Mouse (Mus musculus) limb, embryonic 13.5 days (tissue): ENCODE measurements around the gene Trappc6b. TPM values are rescaled to one million over a fixed set of nuclear protein-coding genes. Genes with fewer than 3 reads are reported as not detected.

Experiments
- ATAC-seq: fragments of 200-750 bp; cut with Nextera tagmentation; 2 replicates; pipeline ENCODE4 v1.8.0; 2017; ENCODE audit warnings: low read depth, moderate number of reproducible peaks, moderate TSS enrichment; ENCODE audit not compliant: low FRiP score
- H3K27ac ChIP-seq: fragments of 300-500 bp; sonication (generic); 2 replicates; pipeline ENCODE4 v1.5.1; 2015; ENCODE audit warnings: inconsistent platforms, mild to moderate bottlenecking, moderate library complexity
- H3K27me3 ChIP-seq: fragments of 300-500 bp; sonication (generic); 2 replicates; pipeline ENCODE4 v1.6.1; 2015; ENCODE audit warnings: mild to moderate bottlenecking, inconsistent platforms
- H3K36me3 ChIP-seq: fragments of 300-500 bp; sonication (generic); 2 replicates; pipeline ENCODE4 v1.6.1; 2015; ENCODE audit warnings: inconsistent platforms, mild to moderate bottlenecking, moderate library complexity
- H3K4me1 ChIP-seq: fragments of 300-500 bp; sonication (generic); 2 replicates; pipeline ENCODE4 v1.6.1; 2015; ENCODE audit warnings: inconsistent platforms
- H3K4me2 ChIP-seq: fragments of 300-500 bp; sonication (generic); replicated peaks from 2 replicates; pipeline ENCODE4 v1.6.1; 2015; ENCODE audit warnings: inconsistent platforms, mild to moderate bottlenecking, moderate library complexity
- H3K4me3 ChIP-seq: fragments of 300-500 bp; sonication (generic); 2 replicates; pipeline ENCODE4 v1.5.1; 2015; ENCODE audit warnings: moderate library complexity, mild to moderate bottlenecking, inconsistent platforms
- H3K9ac ChIP-seq: fragments of 300-500 bp; sonication (generic); 2 replicates; pipeline ENCODE4 v1.6.1; 2015; ENCODE audit warnings: mild to moderate bottlenecking, inconsistent platforms
- H3K9me3 ChIP-seq: fragments of 300-500 bp; sonication (generic); 2 replicates; pipeline ENCODE4 v1.6.1; 2016; ENCODE audit warnings: inconsistent platforms
- WGBS: fragments of 180-500 bp; shearing (Covaris S2); methylation state at CpG from one replicate; pipeline ENCODE4 v1.1.7; 2015; 5-methylcytosine and 5-hydroxymethylcytosine counted together
- polyA plus RNA-seq: library from polyadenylated mRNA; unstranded; fragments of >200 nt; fragmentation: Nextera tagmentation; extraction: Ambion mirVana; gene quantifications from 2 replicates; pipeline ENCODE4 v1.2.1, GENCODE M21; 2015

Trappc6b gene
- polyA plus RNA-seq = 81.7 and 89.7 TPM in 2 replicates

DNA sequence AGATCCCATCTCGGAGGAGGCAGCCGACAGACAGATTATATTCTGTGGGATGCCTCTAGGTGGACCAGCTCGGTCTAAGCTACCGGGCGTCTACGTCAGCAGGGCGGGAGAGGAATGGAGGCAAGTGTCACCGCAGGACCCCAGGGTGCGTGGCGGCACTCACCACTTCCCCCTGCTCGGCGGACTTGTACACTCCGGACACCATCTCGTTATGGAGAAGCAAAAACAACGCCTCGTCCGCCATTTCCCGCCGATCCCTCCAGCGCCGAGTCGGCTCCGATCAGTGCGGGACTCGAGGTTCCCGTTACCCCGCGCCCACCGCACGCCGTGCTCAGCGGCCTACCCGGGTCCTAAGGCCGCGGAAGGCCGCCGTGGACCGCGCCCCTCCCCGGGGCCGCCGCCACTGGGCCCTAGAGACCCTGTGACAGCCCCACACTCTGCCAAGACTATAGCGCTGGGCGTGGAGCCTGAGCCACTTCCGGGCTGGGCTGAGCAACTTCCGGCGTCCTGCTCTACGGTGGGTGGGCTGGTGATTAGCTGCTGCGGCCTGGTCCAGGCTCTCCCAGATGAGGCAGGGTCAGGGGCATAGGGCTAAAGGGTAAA, at the start of gene Trappc6b:
Gene Trappc6b (minus strand): TSS at position 480 of the 603 bp plus-strand sequence.
- Histone ChIP-seq H3K27me3 (no peaks in the 10 kb centered on the region), H3K4me1 (peaks cover 16% of the 10 kb centered on the region), H3K27ac (peak within 1 kb of the TSS; percentile 91), H3K9ac (peak within 1 kb of the TSS; percentile 91), H3K9me3 (no peaks in the 10 kb centered on the region), H3K36me3 (peaks cover 22% of the 10 kb centered on the region), H3K4me2 (peak within 1 kb of the TSS; percentile 79), H3K4me3 (peak within 1 kb of the TSS; percentile 78)
- ATAC-seq = peak; percentile 95
- WGBS = under 1% methylated on average over 49 of the region's 49 CpGs

- Histone ChIP-seq H3K4me1 (no peaks in the 10 kb centered on the region), H3K27ac (no peak overlapping the region), H3K9ac (no peak overlapping the region), H3K9me3 (no peaks in the 10 kb centered on the region), H3K36me3 (no peaks in the 10 kb centered on the region), H3K27me3 (no peaks in the 10 kb centered on the region), H3K4me2 (no peak overlapping the region), H3K4me3 (no peak overlapping the region)
- 82% methylated on average over 4 of the region's 4 CpGs for WGBS
- no peak for ATAC-seq
Observed at GRCm38 (mm10) chr12:59107926-59108325, 46.7 kb upstream of the Trappc6b start.

GRCm38 (mm10) chr12:59106491-59106890, 45.2 kb upstream of the Trappc6b start:
- H3K9ac ChIP-seq = no peak overlapping the region
- no peak for ATAC-seq
- no peaks in the 10 kb centered on the region for H3K4me1 ChIP-seq
- WGBS = 88% methylated on average over 5 of the region's 5 CpGs
- no peaks in the 10 kb centered on the region for H3K36me3 ChIP-seq
- no peak overlapping the region for H3K27ac ChIP-seq
- H3K4me2 ChIP-seq = no peak overlapping the region
- H3K4me3 ChIP-seq = no peak overlapping the region
- H3K27me3 ChIP-seq = no peaks in the 10 kb centered on the region
- H3K9me3 ChIP-seq = no peaks in the 10 kb centered on the region

DNA sequence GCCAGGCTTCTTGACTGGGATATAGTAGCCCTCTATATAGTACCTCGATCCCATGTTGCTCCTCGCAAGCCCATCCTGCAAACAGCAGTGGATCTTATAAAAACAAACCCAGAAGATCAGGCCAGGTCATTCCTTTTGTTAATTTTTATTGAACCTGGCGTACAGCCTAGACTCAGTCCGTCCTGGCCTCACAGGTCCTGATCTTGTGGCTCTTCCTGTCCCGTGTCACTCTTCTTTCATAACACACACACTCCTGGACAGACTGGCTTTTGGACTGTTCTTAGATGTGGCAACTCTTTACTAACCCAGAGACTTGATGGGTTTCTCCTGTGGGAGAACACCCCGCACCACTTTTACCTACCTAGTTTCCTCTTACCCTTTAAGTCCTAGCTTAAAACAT, 44.6 kb upstream of the Trappc6b start:
- no peak for ATAC-seq
- 80% methylated on average over 6 of the region's 6 CpGs for WGBS
- Histone ChIP-seq H3K36me3 (no peaks in the 10 kb centered on the region), H3K27me3 (no peaks in the 10 kb centered on the region), H3K4me2 (no peak overlapping the region), H3K9me3 (no peaks in the 10 kb centered on the region), H3K4me1 (no peaks in the 10 kb centered on the region), H3K27ac (no peak overlapping the region), H3K4me3 (no peak overlapping the region), H3K9ac (no peak overlapping the region)

GRCm38 (mm10) chr12:59104771-59105170, 43.5 kb upstream of the Trappc6b start:
- Histone ChIP-seq H3K36me3 (no peaks in the 10 kb centered on the region), H3K4me3 (no peak overlapping the region), H3K9me3 (no peaks in the 10 kb centered on the region), H3K27me3 (no peaks in the 10 kb centered on the region), H3K4me1 (no peaks in the 10 kb centered on the region), H3K9ac (no peak overlapping the region), H3K27ac (no peak overlapping the region), H3K4me2 (no peak overlapping the region)
- ATAC-seq = no peak
- WGBS = 71% methylated on average over 5 of the region's 5 CpGs

GRCm38 (mm10) chr12:59095104-59096025, 34.1 kb upstream of the Trappc6b start, which contains the start of gene Mia2:
TSS of gene Mia2 (plus strand) at chr12:59095799.
- Histone ChIP-seq H3K27ac (no peak within 1 kb of the TSS), H3K27me3 (no peaks in the 10 kb centered on the region), H3K4me1 (no peaks in the 10 kb centered on the region), H3K4me3 (no peak within 1 kb of the TSS), H3K9me3 (no peaks in the 10 kb centered on the region), H3K9ac (no peak within 1 kb of the TSS), H3K36me3 (no peaks in the 10 kb centered on the region), H3K4me2 (no peak within 1 kb of the TSS)
- WGBS = 81% methylated on average over 19 of the region's 19 CpGs
- ATAC-seq = no peak

- no peak overlapping the region for H3K27ac ChIP-seq
- no peaks in the 10 kb centered on the region for H3K9me3 ChIP-seq
- H3K27me3 ChIP-seq = no peaks in the 10 kb centered on the region
- H3K9ac ChIP-seq = no peak overlapping the region
- H3K4me3 ChIP-seq = no peak overlapping the region
- no peak overlapping the region for H3K4me2 ChIP-seq
- no peaks in the 10 kb centered on the region for H3K36me3 ChIP-seq
- ATAC-seq = no peak
- WGBS = 55% methylated on average over 2 of the region's 2 CpGs
- no peaks in the 10 kb centered on the region for H3K4me1 ChIP-seq
Observed at GRCm38 (mm10) chr12:59093543-59093942, 32.3 kb upstream of the Trappc6b start.

DNA sequence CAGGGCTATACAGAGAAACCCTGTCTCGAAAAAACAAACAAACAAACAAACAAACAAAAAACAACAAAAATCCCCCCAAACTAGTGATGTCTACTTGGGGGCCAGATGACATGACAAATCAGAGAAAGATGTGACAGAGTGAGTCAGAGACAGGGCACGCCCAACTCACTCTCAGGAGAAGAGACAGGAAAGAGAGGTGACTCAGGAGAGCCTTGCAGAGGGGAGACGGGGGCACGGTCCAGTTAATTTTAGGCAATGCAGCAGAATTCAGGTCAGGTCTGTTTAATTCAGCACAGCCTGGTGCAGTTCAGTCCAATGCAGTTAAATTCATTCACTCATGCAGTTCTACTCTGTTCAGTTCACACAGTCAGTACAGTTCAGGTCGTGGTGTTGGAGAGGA, 24.9 kb upstream of the Trappc6b start:
- Histone ChIP-seq H3K27me3 (no peaks in the 10 kb centered on the region), H3K4me2 (no peak overlapping the region), H3K9me3 (no peaks in the 10 kb centered on the region), H3K9ac (no peak overlapping the region), H3K4me3 (no peak overlapping the region), H3K27ac (no peak overlapping the region), H3K4me1 (no peaks in the 10 kb centered on the region), H3K36me3 (no peaks in the 10 kb centered on the region)
- ATAC-seq = no peak
- 82% methylated on average over 5 of the region's 5 CpGs for WGBS

DNA sequence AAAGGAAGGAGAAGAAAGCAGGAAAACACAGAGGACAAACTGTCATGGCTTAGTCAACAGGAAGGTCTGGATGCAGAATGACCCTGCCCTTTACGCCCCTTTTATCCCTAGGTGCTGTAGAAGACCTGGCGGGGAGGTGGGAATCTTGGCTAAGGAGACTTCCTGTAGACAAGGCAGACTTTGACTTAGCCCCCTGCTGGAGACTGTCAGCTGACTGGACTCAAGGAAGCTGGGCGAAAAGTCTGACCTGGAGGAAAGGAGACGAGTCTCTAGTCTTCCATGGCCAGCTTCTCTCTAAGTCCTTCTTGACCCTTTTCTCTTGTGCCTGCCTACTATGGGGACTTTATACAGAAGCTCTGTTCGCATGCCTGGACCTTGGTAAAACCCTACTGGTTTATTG, 23.2 kb upstream of the Trappc6b start:
- no peak for ATAC-seq
- Histone ChIP-seq H3K4me3 (no peak overlapping the region), H3K27me3 (no peaks in the 10 kb centered on the region), H3K9ac (no peak overlapping the region), H3K27ac (no peak overlapping the region), H3K36me3 (no peaks in the 10 kb centered on the region), H3K4me2 (no peak overlapping the region), H3K4me1 (no peaks in the 10 kb centered on the region), H3K9me3 (no peaks in the 10 kb centered on the region)
- 67% methylated on average over 5 of the region's 5 CpGs for WGBS

DNA sequence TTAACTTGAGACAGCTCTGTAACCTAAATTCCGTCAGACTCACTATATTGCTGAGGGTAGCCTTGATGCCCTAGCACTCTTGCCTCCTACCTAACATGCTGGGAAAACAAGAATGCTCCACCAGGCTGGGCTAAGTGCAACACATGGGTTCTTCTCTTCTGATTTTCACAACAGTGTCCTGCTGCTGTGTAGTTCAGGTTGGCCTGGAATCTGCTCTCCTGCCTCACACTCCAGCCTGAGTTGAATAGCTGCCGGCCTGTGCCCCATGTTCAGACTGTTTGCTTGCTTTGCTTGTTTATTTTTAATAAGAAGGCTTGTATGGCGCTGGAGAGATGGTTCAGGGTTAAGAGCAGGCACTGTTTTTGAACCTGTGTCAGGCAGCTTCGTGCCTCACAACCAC, 19.2 kb upstream of the Trappc6b start:
- H3K27me3 ChIP-seq = no peaks in the 10 kb centered on the region
- H3K9me3 ChIP-seq = no peaks in the 10 kb centered on the region
- no peaks in the 10 kb centered on the region for H3K4me1 ChIP-seq
- no peak overlapping the region for H3K4me2 ChIP-seq
- no peaks in the 10 kb centered on the region for H3K36me3 ChIP-seq
- no peak overlapping the region for H3K4me3 ChIP-seq
- no peak overlapping the region for H3K27ac ChIP-seq
- WGBS = 82% methylated on average over 4 of the region's 4 CpGs
- ATAC-seq = no peak
- H3K9ac ChIP-seq = no peak overlapping the region

- WGBS = 88% methylated on average over 3 of the region's 3 CpGs
- Histone ChIP-seq H3K4me2 (no peak overlapping the region), H3K9me3 (no peaks in the 10 kb centered on the region), H3K4me1 (no peaks in the 10 kb centered on the region), H3K9ac (no peak overlapping the region), H3K27me3 (no peaks in the 10 kb centered on the region), H3K36me3 (peaks cover 10% of the 10 kb centered on the region; the same call in 1 of the 2 replicates), H3K27ac (no peak overlapping the region), H3K4me3 (no peak overlapping the region)
- no peak for ATAC-seq
Observed at GRCm38 (mm10) chr12:59077883-59078282, 16.6 kb upstream of the Trappc6b start.

DNA sequence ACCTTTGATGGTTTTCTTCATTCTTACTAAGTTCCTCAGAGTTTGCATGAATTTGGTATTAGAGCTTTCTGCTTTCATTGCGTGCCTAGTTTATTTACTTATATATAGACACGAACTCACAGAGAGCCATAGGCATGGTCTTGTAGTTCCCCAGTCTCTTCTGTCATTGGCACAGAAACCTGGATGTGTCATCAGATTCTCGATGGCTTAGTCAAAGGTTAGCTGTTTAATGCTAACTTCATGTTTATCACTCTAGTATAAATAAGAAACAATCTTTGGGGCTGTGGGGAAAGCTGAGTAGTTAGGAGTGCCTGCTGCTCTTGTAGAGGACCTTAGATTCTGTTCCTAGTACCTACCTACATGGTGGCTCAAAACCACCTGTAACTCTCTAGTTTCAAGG, 15.7 kb upstream of the Trappc6b start:
- ATAC-seq = no peak

More for the DNA sequence above, 15.7 kb upstream of the Trappc6b start:
- no peak overlapping the region for H3K9ac ChIP-seq
- no peaks in the 10 kb centered on the region for H3K27me3 ChIP-seq
- H3K36me3 ChIP-seq = peaks cover 18% of the 10 kb centered on the region
- H3K9me3 ChIP-seq = no peaks in the 10 kb centered on the region
- no peaks in the 10 kb centered on the region for H3K4me1 ChIP-seq
- no peak overlapping the region for H3K4me2 ChIP-seq
- H3K27ac ChIP-seq = no peak overlapping the region
- WGBS = 91% methylated on average over 3 of the region's 3 CpGs
- no peak overlapping the region for H3K4me3 ChIP-seq
